Mouse (Mus musculus) heart, postnatal 25 days (tissue): Measurements from ENCODE around the gene 4931406P16Rik. TPM values are rescaled to one million over a fixed set of nuclear protein-coding genes. Genes with fewer than 3 reads are reported as not detected.
"Not testable (repeated sequence)": the region's sequence is repeated elsewhere in the genome, so short reads cannot be mapped to it uniquely, and the experiment has no call there.

Source experiments
- DNase-seq: peaks from one replicate; pipeline ENCODE4 v3.0.0; 2022; ENCODE audit warnings: low spot score
- intact Hi-C: fragments of 180-260 bp; cut with DNase I; formaldehyde crosslinking; loops from one replicate; pipeline ENCODE4 v1.15.1; 2025
- total RNA-seq, 2 experiments: library from RNA; stranded (reverse); gene quantifications; 2 replicates each; pipeline ENCODE4 v1.2.3; 2021

Gene 4931406P16Rik
- 10 to 100 TPM; 45.3 to 52.9 TPM for total RNA-seq

GRCm38 (mm10) chr7:34313443-34313875, at the start of gene 4931406P16Rik:
Gene 4931406P16Rik (minus strand): TSS chr7:34313551.
- intact Hi-C loops: loop anchor here (2.0 to 5.0 kb wide), 3 partner anchors 46 to 81 kb away; partner anchors contain the start of gene Gpi1

GRCm38 (mm10) chr7:34355629-34356028, 42.3 kb upstream of the 4931406P16Rik start:
- intact Hi-C loops: loop anchor here (1.0 to 2.0 kb wide), 2 partner anchors 89 to 103 kb away; no protein-coding TSS in a partner anchor
- no peak for DNase-seq

More at GRCm38 (mm10) chr7:34313443-34313875, at the start of gene 4931406P16Rik:
- peak; percentile 84 for DNase-seq

GRCm38 (mm10) chr7:34351997-34352396, 38.6 kb upstream of the 4931406P16Rik start:
- intact Hi-C loops: no loop called here
- no peak for DNase-seq

- no peak for DNase-seq
- intact Hi-C loops: no loop called here
Measured at GRCm38 (mm10) chr7:34350166-34350565, 36.8 kb upstream of the 4931406P16Rik start.

- DNase-seq: no peak
- intact Hi-C loops: no loop called here
Measured at GRCm38 (mm10) chr7:34348011-34348410, 34.7 kb upstream of the 4931406P16Rik start.

- intact Hi-C loops: no loop called here
- DNase-seq: no peak
Measured at GRCm38 (mm10) chr7:34347041-34347440, 33.7 kb upstream of the 4931406P16Rik start.

GRCm38 (mm10) chr7:34346505-34346904, 33.2 kb upstream of the 4931406P16Rik start:
- no peak for DNase-seq
- intact Hi-C loops: no loop called here

- DNase-seq: peak; percentile 10
- intact Hi-C loops: no loop called here
Measured at GRCm38 (mm10) chr7:34342040-34342793, 28.9 kb upstream of the 4931406P16Rik start.

GRCm38 (mm10) chr7:34340841-34341240, 27.5 kb upstream of the 4931406P16Rik start:
- intact Hi-C loops: no loop called here
- no peak for DNase-seq

- no peak for DNase-seq
- intact Hi-C loops: no loop called here
Measured at GRCm38 (mm10) chr7:34339164-34339489, 25.8 kb upstream of the 4931406P16Rik start.

GRCm38 (mm10) chr7:34338445-34339163, 25.3 kb upstream of the 4931406P16Rik start:
- no peak for DNase-seq
- intact Hi-C loops: no loop called here

- intact Hi-C loops: no loop called here
- DNase-seq: no peak
Measured at GRCm38 (mm10) chr7:34337268-34337667, 23.9 kb upstream of the 4931406P16Rik start.

- DNase-seq, intact Hi-C loops: not testable (repeated sequence)
Measured at GRCm38 (mm10) chr7:34336545-34336944, 23.2 kb upstream of the 4931406P16Rik start.

- intact Hi-C loops: no loop called here
- no peak for DNase-seq
Measured at GRCm38 (mm10) chr7:34327493-34327892, 14.1 kb upstream of the 4931406P16Rik start.

- intact Hi-C loops: no loop called here
- DNase-seq: no peak
Measured at GRCm38 (mm10) chr7:34324857-34325256, 11.5 kb upstream of the 4931406P16Rik start.

- intact Hi-C loops: no loop called here
- DNase-seq: no peak
Measured at GRCm38 (mm10) chr7:34324005-34324404, 10.7 kb upstream of the 4931406P16Rik start.

- DNase-seq: peak; percentile 45
- intact Hi-C loops: no loop called here
Measured at GRCm38 (mm10) chr7:34323351-34323750, 10.0 kb upstream of the 4931406P16Rik start.

GRCm38 (mm10) chr7:34321958-34322357, 8.6 kb upstream of the 4931406P16Rik start:
- intact Hi-C loops: no loop called here
- DNase-seq: no peak

- intact Hi-C loops: no loop called here
- DNase-seq: no peak
Measured at GRCm38 (mm10) chr7:34321119-34321518, 7.8 kb upstream of the 4931406P16Rik start.

- peak; percentile 50 for DNase-seq
- intact Hi-C loops: no loop called here
Measured at GRCm38 (mm10) chr7:34319957-34320356, 6.6 kb upstream of the 4931406P16Rik start.

GRCm38 (mm10) chr7:34319123-34319522, 5.8 kb upstream of the 4931406P16Rik start:
- DNase-seq: peak; percentile 36
- intact Hi-C loops: no loop called here
